Mouse (Mus musculus): ENCODE results near the gene B3gntl1.

The B3gntl1 gene

GRCm38 (mm10) chr11:121672990-121673572, at the start of gene B3gntl1:
Gene B3gntl1, minus strand, starts transcription at chr11:121673153.
- in situ Hi-C loops (cut with MboI; ENCODE audit: low pct_unique_long_range_greater_than_20kb in 1 of 2, low sequenced_read_pairs in 2 of 2, unreplicated experiment in 1 of 2), result no loop called here

- in situ Hi-C loops (cut with MboI; ENCODE audit: low pct_unique_long_range_greater_than_20kb in 1 of 2, low sequenced_read_pairs in 2 of 2, unreplicated experiment in 1 of 2), result no loop called here
These were observed 49.5 kb upstream of the B3gntl1 start for GRCm38 (mm10) chr11:121722434-121722833.

- in situ Hi-C loops (cut with MboI; ENCODE audit: low pct_unique_long_range_greater_than_20kb in 1 of 2, low sequenced_read_pairs in 2 of 2, unreplicated experiment in 1 of 2), result no loop called here
These were observed 47.8 kb upstream of the B3gntl1 start for GRCm38 (mm10) chr11:121720752-121721151.

GRCm38 (mm10) chr11:121717724-121718123, 44.8 kb upstream of the B3gntl1 start:
- in situ Hi-C loops (cut with MboI; ENCODE audit: low pct_unique_long_range_greater_than_20kb in 1 of 2, low sequenced_read_pairs in 2 of 2, unreplicated experiment in 1 of 2), result no loop called here

- in situ Hi-C loops (cut with MboI; ENCODE audit: low pct_unique_long_range_greater_than_20kb in 1 of 2, low sequenced_read_pairs in 2 of 2, unreplicated experiment in 1 of 2), result no loop called here
These were observed 42.0 kb upstream of the B3gntl1 start for GRCm38 (mm10) chr11:121714745-121715485.

DNA sequence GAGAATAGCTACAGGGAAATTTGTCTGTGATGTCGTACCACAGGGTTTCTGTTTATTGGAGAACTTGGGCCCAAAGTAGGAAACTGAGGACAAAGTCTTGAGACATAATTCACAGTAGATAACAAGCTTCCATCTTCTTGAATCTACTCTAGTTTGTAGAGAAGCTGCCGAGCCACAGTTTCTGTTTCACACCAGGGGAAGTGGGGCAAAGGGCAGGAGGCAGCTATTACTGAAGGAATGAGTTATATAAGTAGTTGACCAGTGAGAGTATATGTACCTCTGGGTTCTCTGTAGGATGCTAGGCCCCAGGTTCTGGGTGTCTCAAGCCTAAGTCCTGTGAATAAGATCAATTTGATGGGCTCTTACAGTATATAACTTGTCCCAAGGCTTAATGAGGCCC, 40.6 kb upstream of the B3gntl1 start:
- in situ Hi-C loops (cut with MboI; ENCODE audit: low pct_unique_long_range_greater_than_20kb in 1 of 2, low sequenced_read_pairs in 2 of 2, unreplicated experiment in 1 of 2), result no loop called here

DNA sequence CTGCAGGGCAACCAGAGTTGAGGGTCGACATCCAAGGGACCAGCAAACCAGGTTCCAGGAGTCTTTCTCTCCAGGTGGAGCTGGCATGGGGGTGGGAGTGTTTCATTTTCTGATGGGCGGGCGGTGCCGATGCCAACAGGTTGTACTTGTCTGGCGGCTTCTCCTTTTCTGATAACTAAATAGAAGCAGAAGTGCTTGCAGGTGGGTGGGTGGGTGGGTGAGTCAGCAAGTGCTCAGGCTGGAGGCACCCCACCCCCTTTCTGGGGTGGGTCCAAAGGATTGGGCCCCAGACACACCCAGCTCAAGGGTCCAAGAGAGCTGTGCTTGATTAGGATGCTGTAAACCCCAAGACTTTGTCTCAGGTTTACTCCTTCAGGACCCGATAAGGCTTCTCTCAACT, 40.0 kb upstream of the B3gntl1 start:
- in situ Hi-C loops (cut with MboI; ENCODE audit: low pct_unique_long_range_greater_than_20kb in 1 of 2, low sequenced_read_pairs in 2 of 2, unreplicated experiment in 1 of 2), result no loop called here

DNA sequence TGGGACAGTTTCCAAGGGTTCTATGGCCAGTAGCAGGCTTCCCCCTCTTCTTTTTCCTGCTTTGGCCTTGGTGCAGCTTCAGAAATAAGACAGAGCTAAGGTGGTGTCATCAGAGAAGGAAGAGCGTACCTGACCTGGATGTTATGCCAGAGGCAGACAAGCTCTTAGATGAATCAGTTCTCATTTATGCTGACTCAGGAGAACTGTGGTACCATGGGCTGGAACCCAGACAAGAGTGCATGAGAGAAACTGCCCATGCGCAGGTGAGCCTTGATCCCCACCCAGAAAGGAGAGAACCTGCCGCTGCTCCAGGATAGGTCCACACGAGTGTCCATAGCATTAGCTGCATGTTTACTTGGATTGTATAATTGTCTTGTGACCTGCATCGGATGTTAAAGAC, 37.3 kb upstream of the B3gntl1 start:
- in situ Hi-C loops (cut with MboI; ENCODE audit: low pct_unique_long_range_greater_than_20kb in 1 of 2, low sequenced_read_pairs in 2 of 2, unreplicated experiment in 1 of 2), result no loop called here

- in situ Hi-C loops (cut with MboI; ENCODE audit: low pct_unique_long_range_greater_than_20kb in 1 of 2, low sequenced_read_pairs in 2 of 2, unreplicated experiment in 1 of 2), result no loop called here
These were observed 36.3 kb upstream of the B3gntl1 start for GRCm38 (mm10) chr11:121709278-121709677.

DNA sequence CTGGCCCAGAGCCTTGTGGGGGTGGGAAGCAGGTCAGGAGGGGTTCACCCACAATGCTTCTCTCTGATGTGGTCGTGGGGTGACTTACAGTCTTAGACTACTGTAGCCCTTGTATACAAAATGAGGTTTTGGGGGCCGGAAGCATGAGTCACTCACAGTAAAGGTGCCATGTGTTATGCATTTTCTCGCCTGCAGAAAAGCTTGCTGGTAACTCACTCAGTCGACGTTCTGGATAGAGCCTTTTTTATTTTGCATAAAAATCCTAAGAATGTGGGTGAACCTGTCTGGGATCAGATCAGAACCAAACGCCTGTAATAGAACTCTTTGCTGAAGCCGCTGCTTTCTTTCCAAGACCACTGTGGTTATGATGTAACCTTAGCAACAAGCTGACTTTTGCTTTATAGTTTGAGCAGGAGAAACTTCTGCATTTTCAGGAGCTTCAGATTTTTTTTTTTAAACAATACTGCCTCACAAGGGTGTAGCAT, 33.6 kb upstream of the B3gntl1 start:
- in situ Hi-C loops (cut with MboI; ENCODE audit: low pct_unique_long_range_greater_than_20kb in 1 of 2, low sequenced_read_pairs in 2 of 2, unreplicated experiment in 1 of 2), result no loop called here

DNA sequence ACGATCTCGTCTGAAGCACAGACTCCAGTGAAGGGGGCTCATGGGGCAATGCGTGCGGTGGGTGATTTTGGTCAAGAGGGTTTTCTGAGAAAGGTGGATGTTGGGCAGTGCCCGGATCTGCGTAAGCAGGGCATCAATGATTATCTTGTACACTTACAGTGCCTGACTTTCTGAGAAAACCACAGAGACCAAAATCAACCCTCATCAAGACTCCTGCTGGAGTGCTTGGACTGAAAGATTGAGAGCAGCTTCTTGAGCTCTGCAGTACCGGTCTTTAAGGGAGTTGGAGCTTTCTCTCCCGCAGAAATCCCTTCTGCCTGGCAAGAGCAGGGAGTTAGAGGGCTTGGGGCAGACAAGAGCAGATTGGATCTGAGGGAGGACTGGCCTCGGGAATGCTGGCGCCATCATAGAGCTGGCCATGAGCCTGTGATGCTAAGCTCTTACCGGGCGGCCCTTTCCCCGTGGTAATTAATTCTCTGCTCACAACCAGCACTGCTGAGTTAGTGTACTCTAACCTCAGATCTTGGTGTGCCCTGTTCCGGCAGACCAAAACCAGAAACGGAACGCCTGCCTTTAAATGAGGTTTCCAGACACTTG, 30.8 kb upstream of the B3gntl1 start:
- in situ Hi-C loops (cut with MboI; ENCODE audit: low pct_unique_long_range_greater_than_20kb in 1 of 2, low sequenced_read_pairs in 2 of 2, unreplicated experiment in 1 of 2), result no loop called here

GRCm38 (mm10) chr11:121702895-121703618, 30.1 kb upstream of the B3gntl1 start:
- in situ Hi-C loops (cut with MboI; ENCODE audit: low pct_unique_long_range_greater_than_20kb in 1 of 2, low sequenced_read_pairs in 2 of 2, unreplicated experiment in 1 of 2), result no loop called here

- in situ Hi-C loops (cut with MboI; ENCODE audit: low pct_unique_long_range_greater_than_20kb in 1 of 2, low sequenced_read_pairs in 2 of 2, unreplicated experiment in 1 of 2), result no loop called here
These were observed 29.4 kb upstream of the B3gntl1 start for GRCm38 (mm10) chr11:121702111-121702894.

GRCm38 (mm10) chr11:121701244-121701643, 28.3 kb upstream of the B3gntl1 start, which contains the start of gene Metrnl:
Gene Metrnl, plus strand, starts transcription at chr11:121701544.
- in situ Hi-C loops (cut with MboI; ENCODE audit: low pct_unique_long_range_greater_than_20kb in 1 of 2, low sequenced_read_pairs in 2 of 2, unreplicated experiment in 1 of 2), result no loop called here

GRCm38 (mm10) chr11:121698381-121698955, 25.5 kb upstream of the B3gntl1 start:
- in situ Hi-C loops (cut with MboI; ENCODE audit: low pct_unique_long_range_greater_than_20kb in 1 of 2, low sequenced_read_pairs in 2 of 2, unreplicated experiment in 1 of 2), result no loop called here

DNA sequence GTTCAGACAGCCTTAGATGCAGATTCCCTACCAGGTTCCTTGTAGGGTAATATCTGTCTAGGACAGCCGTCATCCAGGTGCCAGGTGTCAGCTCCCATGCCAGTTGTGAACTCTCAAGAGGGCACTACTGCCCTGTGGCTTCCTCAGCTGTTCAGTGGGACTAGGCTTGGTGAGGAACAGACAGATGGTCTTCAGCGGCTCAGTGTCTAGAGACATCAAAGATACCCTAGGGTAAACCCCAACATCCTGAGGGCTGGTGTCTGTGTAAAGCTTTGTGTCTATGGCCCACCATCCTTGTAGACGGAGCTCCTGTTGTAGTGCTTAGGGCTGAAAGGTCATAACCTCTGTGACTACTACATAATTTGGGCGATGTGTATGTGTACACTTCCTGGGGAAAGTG, 24.3 kb upstream of the B3gntl1 start:
- in situ Hi-C loops (cut with MboI; ENCODE audit: low pct_unique_long_range_greater_than_20kb in 1 of 2, low sequenced_read_pairs in 2 of 2, unreplicated experiment in 1 of 2), result no loop called here

- in situ Hi-C loops (cut with MboI; ENCODE audit: low pct_unique_long_range_greater_than_20kb in 1 of 2, low sequenced_read_pairs in 2 of 2, unreplicated experiment in 1 of 2), result no loop called here
These were observed 22.5 kb upstream of the B3gntl1 start for GRCm38 (mm10) chr11:121695304-121696064.
